Mouse (Mus musculus): ENCODE measurements around the gene Gart.
"Not testable (repeated sequence)": the region's sequence is repeated elsewhere in the genome, so short reads cannot be mapped to it uniquely, and the experiment has no call there.

The Gart gene

GRCm38 (mm10) chr16:91661397-91661796 lies 14.6 kb upstream of the Gart start:
- no peaks in the 10 kb centered on the region for H3K27me3 ChIP-seq (ENCODE audit: control insufficient read depth, insufficient read depth, low read length, poor library complexity, severe bottlenecking)
- H3K36me3 ChIP-seq (ENCODE audit: control insufficient read depth, insufficient read depth, low read length, poor library complexity, severe bottlenecking): peaks cover 41% of the 10 kb centered on the region
- DNase-seq (ENCODE audit: low read depth, low spot score): no peak

GRCm38 (mm10) chr16:91659798-91660197 lies 13.0 kb upstream of the Gart start:
- no peaks in the 10 kb centered on the region for H3K27me3 ChIP-seq (ENCODE audit: control insufficient read depth, insufficient read depth, low read length, poor library complexity, severe bottlenecking)
- H3K36me3 ChIP-seq (ENCODE audit: control insufficient read depth, insufficient read depth, low read length, poor library complexity, severe bottlenecking): peaks cover 46% of the 10 kb centered on the region
- no peak for DNase-seq (ENCODE audit: low read depth, low spot score)

GRCm38 (mm10) chr16:91658471-91658870 lies 11.7 kb upstream of the Gart start:
- peaks cover 43% of the 10 kb centered on the region for H3K36me3 ChIP-seq (ENCODE audit: control insufficient read depth, insufficient read depth, low read length, poor library complexity, severe bottlenecking)
- no peaks in the 10 kb centered on the region for H3K27me3 ChIP-seq (ENCODE audit: control insufficient read depth, insufficient read depth, low read length, poor library complexity, severe bottlenecking)
- DNase-seq (ENCODE audit: low read depth, low spot score): no peak

GRCm38 (mm10) chr16:91657285-91657684 lies 10.5 kb upstream of the Gart start:
- peaks cover 43% of the 10 kb centered on the region for H3K36me3 ChIP-seq (ENCODE audit: control insufficient read depth, insufficient read depth, low read length, poor library complexity, severe bottlenecking)
- DNase-seq (ENCODE audit: low read depth, low spot score): no peak
- no peaks in the 10 kb centered on the region for H3K27me3 ChIP-seq (ENCODE audit: control insufficient read depth, insufficient read depth, low read length, poor library complexity, severe bottlenecking)

GRCm38 (mm10) chr16:91655285-91655684 lies 8.5 kb upstream of the Gart start:
- no peaks in the 10 kb centered on the region for H3K27me3 ChIP-seq (ENCODE audit: control insufficient read depth, insufficient read depth, low read length, poor library complexity, severe bottlenecking)
- no peak for DNase-seq (ENCODE audit: low read depth, low spot score)
- H3K36me3 ChIP-seq (ENCODE audit: control insufficient read depth, insufficient read depth, low read length, poor library complexity, severe bottlenecking): peaks cover 39% of the 10 kb centered on the region

GRCm38 (mm10) chr16:91652191-91652590 lies 5.4 kb upstream of the Gart start:
- Histone ChIP-seq H3K36me3 (ENCODE audit: control insufficient read depth, insufficient read depth, low read length, poor library complexity, severe bottlenecking) (peaks cover 24% of the 10 kb centered on the region), H3K27me3 (ENCODE audit: control insufficient read depth, insufficient read depth, low read length, poor library complexity, severe bottlenecking) (no peaks in the 10 kb centered on the region)
- DNase-seq (ENCODE audit: low read depth, low spot score): no peak

GRCm38 (mm10) chr16:91649781-91650180 lies 3.0 kb upstream of the Gart start:
- Histone ChIP-seq H3K36me3 (ENCODE audit: control insufficient read depth, insufficient read depth, low read length, poor library complexity, severe bottlenecking) (peaks cover 9% of the 10 kb centered on the region), H3K27me3 (ENCODE audit: control insufficient read depth, insufficient read depth, low read length, poor library complexity, severe bottlenecking) (no peaks in the 10 kb centered on the region)
- DNase-seq (ENCODE audit: low read depth, low spot score): no peak

GRCm38 (mm10) chr16:91649246-91649645 lies 2.5 kb upstream of the Gart start:
- Histone ChIP-seq H3K27me3 (ENCODE audit: control insufficient read depth, insufficient read depth, low read length, poor library complexity, severe bottlenecking) (no peaks in the 10 kb centered on the region), H3K36me3 (ENCODE audit: control insufficient read depth, insufficient read depth, low read length, poor library complexity, severe bottlenecking) (peaks cover 9% of the 10 kb centered on the region)
- no peak for DNase-seq (ENCODE audit: low read depth, low spot score)

- H3K27me3 ChIP-seq (ENCODE audit: control insufficient read depth, insufficient read depth, low read length, poor library complexity, severe bottlenecking): no peaks in the 10 kb centered on the region
- H3K36me3 ChIP-seq (ENCODE audit: control insufficient read depth, insufficient read depth, low read length, poor library complexity, severe bottlenecking): peaks cover 10% of the 10 kb centered on the region
- DNase-seq (ENCODE audit: low read depth, low spot score): peak; percentile 69
Observed at GRCm38 (mm10) chr16:91648220-91648550, 1.4 kb upstream of the Gart start.

- H3K27me3 ChIP-seq (ENCODE audit: control insufficient read depth, insufficient read depth, low read length, poor library complexity, severe bottlenecking): no peaks in the 10 kb centered on the region
- DNase-seq (ENCODE audit: low read depth, low spot score): peak; percentile 98
Observed at GRCm38 (mm10) chr16:91647461-91648219, 888 bp upstream of the Gart start, which contains the start of gene Son. Gene Son (plus strand): TSS chr16:91647506.

GRCm38 (mm10) chr16:91645995-91646602 lies 653 bp downstream of the Gart start:
- DNase-seq (ENCODE audit: low read depth, low spot score): peak; percentile 71
- peaks cover 14% of the 10 kb centered on the region; the same call in 1 of the 2 replicates for H3K36me3 ChIP-seq (ENCODE audit: control insufficient read depth, insufficient read depth, low read length, poor library complexity, severe bottlenecking)
- no peaks in the 10 kb centered on the region for H3K27me3 ChIP-seq (ENCODE audit: control insufficient read depth, insufficient read depth, low read length, poor library complexity, severe bottlenecking)

More at GRCm38 (mm10) chr16:91647461-91648219, 888 bp upstream of the Gart start, which contains the start of gene Son:
- peaks cover 10% of the 10 kb centered on the region for H3K36me3 ChIP-seq (ENCODE audit: control insufficient read depth, insufficient read depth, low read length, poor library complexity, severe bottlenecking)

GRCm38 (mm10) chr16:91645420-91645819 lies 1.3 kb downstream of the Gart start:
- DNase-seq (ENCODE audit: low read depth, low spot score); H3K27me3 ChIP-seq (ENCODE audit: control insufficient read depth, insufficient read depth, low read length, poor library complexity, severe bottlenecking): not testable (repeated sequence)
- peaks cover 17% of the 10 kb centered on the region; the same call in 1 of the 2 replicates for H3K36me3 ChIP-seq (ENCODE audit: control insufficient read depth, insufficient read depth, low read length, poor library complexity, severe bottlenecking)

- no peak for DNase-seq (ENCODE audit: low read depth, low spot score)
- H3K27me3 ChIP-seq (ENCODE audit: control insufficient read depth, insufficient read depth, low read length, poor library complexity, severe bottlenecking): no peaks in the 10 kb centered on the region
- peaks cover 19% of the 10 kb centered on the region; the same call in 1 of the 2 replicates for H3K36me3 ChIP-seq (ENCODE audit: control insufficient read depth, insufficient read depth, low read length, poor library complexity, severe bottlenecking)
Observed at GRCm38 (mm10) chr16:91644901-91645300, 1.9 kb downstream of the Gart start.

- Histone ChIP-seq H3K27me3 (ENCODE audit: control insufficient read depth, insufficient read depth, low read length, poor library complexity, severe bottlenecking) (no peaks in the 10 kb centered on the region), H3K36me3 (ENCODE audit: control insufficient read depth, insufficient read depth, low read length, poor library complexity, severe bottlenecking) (peaks cover 29% of the 10 kb centered on the region)
- DNase-seq (ENCODE audit: low read depth, low spot score): no peak
Observed at GRCm38 (mm10) chr16:91640171-91640570, 6.6 kb downstream of the Gart start.

- H3K36me3 ChIP-seq (ENCODE audit: control insufficient read depth, insufficient read depth, low read length, poor library complexity, severe bottlenecking): peaks cover 29% of the 10 kb centered on the region
- DNase-seq (ENCODE audit: low read depth, low spot score): no peak
Observed at GRCm38 (mm10) chr16:91639636-91640035, 7.1 kb downstream of the Gart start.

More at GRCm38 (mm10) chr16:91639636-91640035, 7.1 kb downstream of the Gart start:
- no peaks in the 10 kb centered on the region for H3K27me3 ChIP-seq (ENCODE audit: control insufficient read depth, insufficient read depth, low read length, poor library complexity, severe bottlenecking)

Data from splenic B cell, adult 2 months (primary cell).